Mouse (Mus musculus): Measurements from ENCODE around the gene Prss22. TPM values are rescaled to one million over a fixed set of nuclear protein-coding genes. Genes with fewer than 3 reads are reported as not detected.

The Prss22 gene
- total and polyA plus RNA-seq, 2 experiments from 2014 or later: 0.42 TPM; not detected in 1

GRCm38 (mm10) chr17:24012921-24013320 is 15.0 kb upstream of the Prss22 start:
- H3K27ac ChIP-seq: no peak overlapping the region
- H3K9me3 ChIP-seq (ENCODE audit: low read length): no peaks in the 10 kb centered on the region
- no peak for DNase-seq (ENCODE audit: low spot score)
- H3K27me3 ChIP-seq (ENCODE audit: insufficient read depth, low read length): no peaks in the 10 kb centered on the region
- WGBS: 78% methylated on average over 2 of the region's 2 CpGs
- H3K4me1 ChIP-seq (ENCODE audit: insufficient read depth, low read length): no peaks in the 10 kb centered on the region
- ATAC-seq: no peak
- no peak overlapping the region for H3K4me2 ChIP-seq (ENCODE audit: low read depth, low read length)
- TF ChIP-seq CTCF (IDR thresholded peaks at IDR 0.05; ENCODE audit: low read depth): no peak
- H3K9ac ChIP-seq (replicated peaks; ENCODE audit: low read length): no peak overlapping the region
- H3K36me3 ChIP-seq (ENCODE audit: insufficient read depth, low read length): no peaks in the 10 kb centered on the region
- no peak overlapping the region for H3K4me3 ChIP-seq (ENCODE audit: low read length)

GRCm38 (mm10) chr17:24009617-24010016 is 11.7 kb upstream of the Prss22 start:
- Histone ChIP-seq H3K9me3 (ENCODE audit: low read length) (no peaks in the 10 kb centered on the region), H3K4me1 (ENCODE audit: insufficient read depth, low read length) (no peaks in the 10 kb centered on the region), H3K4me2 (ENCODE audit: low read depth, low read length) (no peak overlapping the region), H3K27ac (no peak overlapping the region), H3K4me3 (ENCODE audit: low read length) (no peak overlapping the region), H3K27me3 (ENCODE audit: insufficient read depth, low read length) (no peaks in the 10 kb centered on the region), H3K9ac (replicated peaks; ENCODE audit: low read length) (no peak overlapping the region), H3K36me3 (ENCODE audit: insufficient read depth, low read length) (no peaks in the 10 kb centered on the region)
- ATAC-seq: no peak
- DNase-seq (ENCODE audit: low spot score): no peak
- 0 out of 2 replicates have a peak, but pooled peaks have one; percentile 11 for TF ChIP-seq CTCF (IDR thresholded peaks at IDR 0.05; ENCODE audit: low read depth)
- WGBS: 53% methylated on average over 5 of the region's 5 CpGs

- H3K9ac ChIP-seq (replicated peaks; ENCODE audit: low read length): no peak overlapping the region
- 77% methylated on average over 4 of the region's 4 CpGs for WGBS
Measured at GRCm38 (mm10) chr17:24008105-24008504, 10.2 kb upstream of the Prss22 start.

GRCm38 (mm10) chr17:24007391-24007790 is 9.5 kb upstream of the Prss22 start:
- no peak for TF ChIP-seq CTCF (IDR thresholded peaks at IDR 0.05; ENCODE audit: low read depth)
- no peaks in the 10 kb centered on the region for H3K4me1 ChIP-seq (ENCODE audit: insufficient read depth, low read length)
- no peak overlapping the region for H3K9ac ChIP-seq (replicated peaks; ENCODE audit: low read length)
- H3K4me3 ChIP-seq (ENCODE audit: low read length): no peak overlapping the region
- H3K9me3 ChIP-seq (ENCODE audit: low read length): no peaks in the 10 kb centered on the region
- H3K36me3 ChIP-seq (ENCODE audit: insufficient read depth, low read length): no peaks in the 10 kb centered on the region
- H3K27me3 ChIP-seq (ENCODE audit: insufficient read depth, low read length): no peaks in the 10 kb centered on the region
- H3K4me2 ChIP-seq (ENCODE audit: low read depth, low read length): no peak overlapping the region
- ATAC-seq (no peak), DNase-seq (ENCODE audit: low spot score) (no peak)
- 61% methylated on average over 1 of the region's 1 CpGs for WGBS
- H3K27ac ChIP-seq: no peak overlapping the region

More at GRCm38 (mm10) chr17:24008105-24008504, 10.2 kb upstream of the Prss22 start:
- Histone ChIP-seq H3K27me3 (ENCODE audit: insufficient read depth, low read length) (no peaks in the 10 kb centered on the region), H3K4me2 (ENCODE audit: low read depth, low read length) (no peak overlapping the region), H3K36me3 (ENCODE audit: insufficient read depth, low read length) (no peaks in the 10 kb centered on the region), H3K4me1 (ENCODE audit: insufficient read depth, low read length) (no peaks in the 10 kb centered on the region), H3K4me3 (ENCODE audit: low read length) (no peak overlapping the region), H3K9me3 (ENCODE audit: low read length) (no peaks in the 10 kb centered on the region), H3K27ac (no peak overlapping the region)
- TF ChIP-seq CTCF (IDR thresholded peaks at IDR 0.05; ENCODE audit: low read depth): no peak
- no peak for DNase-seq (ENCODE audit: low spot score)
- ATAC-seq: no peak

GRCm38 (mm10) chr17:24006930-24007329 is 9.0 kb upstream of the Prss22 start:
- Histone ChIP-seq H3K27me3 (ENCODE audit: insufficient read depth, low read length) (no peaks in the 10 kb centered on the region), H3K9ac (replicated peaks; ENCODE audit: low read length) (no peak overlapping the region), H3K4me1 (ENCODE audit: insufficient read depth, low read length) (no peaks in the 10 kb centered on the region), H3K4me2 (ENCODE audit: low read depth, low read length) (no peak overlapping the region), H3K36me3 (ENCODE audit: insufficient read depth, low read length) (no peaks in the 10 kb centered on the region), H3K9me3 (ENCODE audit: low read length) (no peaks in the 10 kb centered on the region), H3K27ac (no peak overlapping the region), H3K4me3 (ENCODE audit: low read length) (no peak overlapping the region)
- DNase-seq (ENCODE audit: low spot score): no peak
- no peak for ATAC-seq
- no peak for TF ChIP-seq CTCF (IDR thresholded peaks at IDR 0.05; ENCODE audit: low read depth)
- WGBS: 46% methylated on average over 2 of the region's 2 CpGs

GRCm38 (mm10) chr17:24005049-24005448 is 7.1 kb upstream of the Prss22 start:
- Histone ChIP-seq H3K36me3 (ENCODE audit: insufficient read depth, low read length) (no peaks in the 10 kb centered on the region), H3K9ac (replicated peaks; ENCODE audit: low read length) (no peak overlapping the region)
- WGBS: 90% methylated on average over 3 of the region's 3 CpGs

GRCm38 (mm10) chr17:24004071-24004665 is 6.3 kb upstream of the Prss22 start:
- 88% methylated on average over 14 of the region's 14 CpGs for WGBS

More at GRCm38 (mm10) chr17:24005049-24005448, 7.1 kb upstream of the Prss22 start:
- Histone ChIP-seq H3K4me2 (ENCODE audit: low read depth, low read length) (no peak overlapping the region), H3K4me1 (ENCODE audit: insufficient read depth, low read length) (no peaks in the 10 kb centered on the region), H3K4me3 (ENCODE audit: low read length) (no peak overlapping the region), H3K9me3 (ENCODE audit: low read length) (no peaks in the 10 kb centered on the region), H3K27me3 (ENCODE audit: insufficient read depth, low read length) (no peaks in the 10 kb centered on the region), H3K27ac (no peak overlapping the region)
- ATAC-seq: no peak
- no peak for TF ChIP-seq CTCF (IDR thresholded peaks at IDR 0.05; ENCODE audit: low read depth)
- DNase-seq (ENCODE audit: low spot score): no peak

More at GRCm38 (mm10) chr17:24004071-24004665, 6.3 kb upstream of the Prss22 start:
- Histone ChIP-seq H3K9ac (replicated peaks; ENCODE audit: low read length) (no peak overlapping the region), H3K27ac (no peak overlapping the region), H3K4me1 (ENCODE audit: insufficient read depth, low read length) (no peaks in the 10 kb centered on the region), H3K4me2 (ENCODE audit: low read depth, low read length) (no peak overlapping the region), H3K4me3 (ENCODE audit: low read length) (no peak overlapping the region), H3K27me3 (ENCODE audit: insufficient read depth, low read length) (no peaks in the 10 kb centered on the region), H3K36me3 (ENCODE audit: insufficient read depth, low read length) (no peaks in the 10 kb centered on the region), H3K9me3 (ENCODE audit: low read length) (no peaks in the 10 kb centered on the region)
- ATAC-seq (no peak), DNase-seq (ENCODE audit: low spot score) (no peak)
- no peak for TF ChIP-seq CTCF (IDR thresholded peaks at IDR 0.05; ENCODE audit: low read depth)

All from hindbrain, postnatal 0 days (tissue).